Mouse (Mus musculus) lung, postnatal 25 days (tissue): ENCODE results near the gene Ybx1.

Experiments used
- DNase-seq: peaks from one replicate; pipeline ENCODE4 v3.0.0; 2022; ENCODE audit warnings: low spot score

Ybx1 gene

GRCm38 (mm10) chr4:119266606-119267005, 27.8 kb downstream of the Ybx1 start:
- DNase-seq = no peak

GRCm38 (mm10) chr4:119263459-119263858, 30.9 kb downstream of the Ybx1 start:
- peak; percentile 24 for DNase-seq

- DNase-seq = no peak
Measured at GRCm38 (mm10) chr4:119262483-119262882, 31.9 kb downstream of the Ybx1 start.

GRCm38 (mm10) chr4:119261087-119261713, 33.2 kb downstream of the Ybx1 start:
- DNase-seq = peak; percentile 31

GRCm38 (mm10) chr4:119259344-119260254, 34.8 kb downstream of the Ybx1 start:
- DNase-seq = no peak

- DNase-seq = no peak
Measured at GRCm38 (mm10) chr4:119257083-119257482, 37.3 kb downstream of the Ybx1 start.

GRCm38 (mm10) chr4:119255351-119255750, 39.1 kb downstream of the Ybx1 start, which contains the start of gene Cldn19:
TSS of gene Cldn19 (plus strand) at chr4:119255414.
- no peak for DNase-seq

GRCm38 (mm10) chr4:119254012-119254618, 40.3 kb downstream of the Ybx1 start:
- no peak for DNase-seq

- DNase-seq = no peak
Measured at GRCm38 (mm10) chr4:119252025-119252808, 42.2 kb downstream of the Ybx1 start.

- DNase-seq = peak; percentile 48
Measured at GRCm38 (mm10) chr4:119248407-119248965, 45.9 kb downstream of the Ybx1 start.

GRCm38 (mm10) chr4:119247462-119248235, 46.8 kb downstream of the Ybx1 start:
- DNase-seq = peak; percentile 88

GRCm38 (mm10) chr4:119246688-119247225, 47.6 kb downstream of the Ybx1 start:
- DNase-seq = no peak

- no peak for DNase-seq
Measured at GRCm38 (mm10) chr4:119245961-119246360, 48.4 kb downstream of the Ybx1 start.

GRCm38 (mm10) chr4:119245556-119245955, 48.8 kb downstream of the Ybx1 start:
- peak; percentile 36 for DNase-seq

GRCm38 (mm10) chr4:119244468-119245240, 49.8 kb downstream of the Ybx1 start:
- no peak for DNase-seq

- no peak for DNase-seq
Measured at GRCm38 (mm10) chr4:119242571-119242970, 51.8 kb downstream of the Ybx1 start.

GRCm38 (mm10) chr4:119241664-119242063, 52.7 kb downstream of the Ybx1 start:
- DNase-seq = no peak

- DNase-seq = peak; percentile 63
Measured at GRCm38 (mm10) chr4:119239181-119239682, 55.2 kb downstream of the Ybx1 start.

- DNase-seq = no peak
Measured at GRCm38 (mm10) chr4:119238661-119239060, 55.7 kb downstream of the Ybx1 start.

- DNase-seq = no peak
Measured at GRCm38 (mm10) chr4:119234348-119234747, 60.1 kb downstream of the Ybx1 start.
